Mouse (Mus musculus) monocyte, adult 2 months (primary cell): ENCODE results near the gene Macf1.

Experiments used
- DNase-seq, 2 experiments: peaks; one replicate each; pipeline ENCODE4 v3.0.0; 2022; ENCODE audit warnings: low spot score in 2 of 2, low read depth in 1 of 2

Gene Macf1

DNA sequence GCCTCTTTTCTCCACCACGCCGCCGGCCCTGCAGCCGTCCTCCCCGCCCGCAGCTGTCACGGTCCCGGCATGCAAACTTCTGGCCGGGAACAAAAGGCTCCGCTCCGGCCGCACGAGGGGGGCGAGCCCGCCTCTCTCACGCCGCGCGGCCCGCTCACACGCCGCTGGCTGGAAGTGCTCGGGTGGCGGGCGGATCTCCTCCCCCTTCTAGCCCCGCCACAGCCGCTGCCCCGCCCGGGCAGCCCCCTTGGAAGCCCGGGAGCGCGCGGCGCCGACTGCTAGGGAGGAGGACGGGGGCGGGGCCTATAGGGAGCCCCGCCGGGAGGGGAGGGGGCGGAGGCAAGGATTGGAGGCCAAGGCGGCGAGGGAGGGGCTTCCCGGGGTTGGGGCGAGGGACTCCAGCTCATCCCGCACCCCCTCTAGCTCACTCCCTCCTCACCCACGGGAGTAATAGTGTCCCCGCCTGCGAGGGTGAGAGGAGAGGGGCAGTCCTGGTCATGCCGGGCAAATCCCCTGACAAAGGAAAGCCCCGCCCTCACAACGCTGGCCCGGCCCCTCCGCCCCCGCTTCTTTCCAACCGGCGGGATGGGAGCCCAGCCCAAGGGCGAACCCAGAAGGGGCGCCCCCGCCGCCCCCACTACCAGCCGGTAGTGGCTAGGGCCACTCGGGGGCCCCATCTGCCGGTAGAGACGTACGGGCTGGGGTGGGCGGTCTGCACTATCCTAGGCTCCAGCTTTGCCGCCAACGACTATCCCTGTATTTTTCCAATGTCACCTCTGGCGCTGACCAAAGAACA lies 272.2 kb downstream of the Macf1 start:
- no peak for DNase-seq

DNA sequence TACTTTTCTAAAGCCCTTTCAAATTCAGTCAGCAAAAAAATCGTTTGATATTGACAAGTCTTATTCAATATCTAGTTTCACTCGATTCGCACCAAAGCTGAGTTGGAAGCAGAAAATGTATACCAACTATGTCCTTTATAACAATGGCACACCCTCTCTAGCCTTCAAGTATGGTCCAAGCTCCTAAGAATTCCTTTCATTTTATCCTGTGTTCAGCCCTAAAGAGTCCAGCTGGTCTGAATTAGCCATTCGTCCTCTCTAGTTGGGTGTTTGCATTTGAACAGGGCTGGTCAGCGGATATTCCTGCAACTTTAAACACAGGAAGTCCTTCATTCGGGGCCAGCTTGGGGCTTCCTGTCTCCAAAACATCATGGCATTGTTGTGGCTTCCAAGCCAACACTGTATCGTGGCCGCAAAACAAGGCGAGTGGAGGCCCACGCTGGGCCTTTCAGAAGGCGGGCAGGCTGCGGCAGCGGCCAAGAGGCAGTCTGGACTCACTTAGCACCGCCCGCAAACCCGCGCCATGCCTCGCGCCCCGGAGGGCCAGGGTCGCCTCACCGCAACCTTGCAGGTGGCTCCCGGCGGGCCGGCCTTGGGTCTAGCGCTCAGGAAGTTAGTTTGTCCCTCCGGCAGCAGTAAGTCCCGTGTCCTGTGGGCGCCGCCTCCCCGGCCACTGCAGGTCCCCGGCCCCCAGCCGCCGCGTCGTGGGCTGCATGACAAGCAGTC lies 273.0 kb downstream of the Macf1 start:
- no peak for DNase-seq

GRCm38 (mm10) chr4:123409752-123410151 lies 274.4 kb downstream of the Macf1 start:
- no peak for DNase-seq

DNA sequence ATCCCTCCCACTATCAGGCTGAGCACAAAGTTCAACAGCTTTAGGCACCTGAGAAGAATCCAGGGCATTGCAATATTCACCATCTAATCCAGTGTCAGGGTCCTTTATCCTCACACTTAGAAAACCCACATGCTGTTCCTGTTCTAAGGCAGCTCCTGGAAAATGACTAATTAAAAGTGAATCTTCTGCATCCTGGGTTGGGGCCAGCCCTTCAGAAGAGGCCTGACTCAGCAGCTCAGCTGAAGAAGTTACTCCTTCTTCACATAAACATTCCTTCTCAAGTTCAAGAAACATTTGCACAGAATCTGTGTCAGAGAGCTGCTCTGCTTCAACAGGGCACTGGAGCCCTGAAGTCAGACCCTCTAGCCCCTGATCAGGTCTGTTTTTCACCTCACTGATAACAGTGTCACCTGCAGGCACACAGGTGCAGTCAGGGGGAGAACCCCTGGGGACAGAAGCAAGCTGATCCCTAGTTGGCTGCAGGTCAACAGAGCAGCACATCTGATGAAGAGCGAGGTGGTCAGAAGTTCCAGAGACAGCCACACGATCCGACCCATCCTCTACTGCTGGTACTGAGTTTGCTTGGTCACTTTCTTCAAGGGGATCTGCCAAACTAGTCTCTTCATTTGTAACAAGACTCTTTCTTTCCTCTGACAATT lies 275.0 kb downstream of the Macf1 start:
- DNase-seq, result no peak

DNA sequence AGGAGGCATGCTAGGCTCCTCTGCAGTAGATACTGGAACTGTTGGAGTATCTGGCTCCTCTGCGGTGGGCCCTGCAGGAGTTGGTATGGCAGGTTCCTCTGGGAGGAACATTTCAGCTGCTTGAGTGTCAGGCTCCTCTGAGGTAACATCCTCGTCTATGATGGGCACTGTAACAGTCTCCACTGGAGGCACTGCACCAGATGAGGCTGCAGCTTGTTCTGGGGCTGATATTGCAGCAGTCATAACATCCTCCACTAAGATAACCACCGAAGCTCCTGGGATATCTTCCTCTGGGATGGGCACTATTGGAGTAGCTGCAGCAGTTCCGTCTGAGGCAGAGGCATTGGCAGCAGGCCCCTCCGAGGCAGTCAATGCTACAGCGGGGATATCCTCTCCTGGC lies 276.4 kb downstream of the Macf1 start:
- no peak for DNase-seq

DNA sequence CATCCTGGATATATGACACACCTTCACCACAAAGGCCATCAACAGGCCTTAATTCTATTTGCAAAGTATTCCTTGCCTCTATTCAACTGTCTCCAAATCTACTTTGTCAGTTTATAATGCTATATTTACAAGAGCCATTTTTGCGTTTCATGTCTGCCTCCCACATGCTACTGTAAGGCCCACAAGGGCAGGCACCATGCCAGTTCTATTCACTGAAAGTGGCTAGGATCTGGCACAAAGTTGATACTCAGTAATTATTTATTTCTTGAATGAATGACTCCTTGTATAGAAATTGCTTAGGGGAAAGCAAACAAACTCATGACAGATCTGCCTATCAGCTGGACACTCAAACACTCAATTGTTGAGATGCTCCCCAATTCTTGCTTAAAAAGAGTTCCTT lies 280.1 kb downstream of the Macf1 start:
- DNase-seq, result no peak

DNA sequence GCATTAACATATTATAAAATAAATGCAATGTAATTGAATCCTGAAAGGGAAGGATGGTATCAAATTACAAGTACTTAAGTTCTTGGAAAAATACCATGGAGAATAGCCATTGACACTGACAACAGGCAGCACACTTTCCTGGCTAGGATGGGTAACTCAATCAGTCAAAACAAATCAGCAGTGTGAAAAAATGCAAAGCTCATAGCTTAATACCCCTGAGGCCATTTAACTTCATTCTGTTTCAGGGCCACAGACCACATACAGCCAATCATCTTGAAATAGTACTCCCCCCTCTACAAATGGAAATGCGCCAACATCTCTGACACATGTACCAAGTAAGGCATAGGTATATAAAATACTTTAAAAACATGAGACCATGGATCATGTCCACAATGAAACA lies 281.9 kb downstream of the Macf1 start:
- no peak for DNase-seq

GRCm38 (mm10) chr4:123401265-123401664 lies 282.9 kb downstream of the Macf1 start:
- no peak for DNase-seq

GRCm38 (mm10) chr4:123397643-123398434 lies 286.3 kb downstream of the Macf1 start:
- no peak for DNase-seq

- DNase-seq, result no peak
These were observed 287.1 kb downstream of the Macf1 start for GRCm38 (mm10) chr4:123397049-123397448.

DNA sequence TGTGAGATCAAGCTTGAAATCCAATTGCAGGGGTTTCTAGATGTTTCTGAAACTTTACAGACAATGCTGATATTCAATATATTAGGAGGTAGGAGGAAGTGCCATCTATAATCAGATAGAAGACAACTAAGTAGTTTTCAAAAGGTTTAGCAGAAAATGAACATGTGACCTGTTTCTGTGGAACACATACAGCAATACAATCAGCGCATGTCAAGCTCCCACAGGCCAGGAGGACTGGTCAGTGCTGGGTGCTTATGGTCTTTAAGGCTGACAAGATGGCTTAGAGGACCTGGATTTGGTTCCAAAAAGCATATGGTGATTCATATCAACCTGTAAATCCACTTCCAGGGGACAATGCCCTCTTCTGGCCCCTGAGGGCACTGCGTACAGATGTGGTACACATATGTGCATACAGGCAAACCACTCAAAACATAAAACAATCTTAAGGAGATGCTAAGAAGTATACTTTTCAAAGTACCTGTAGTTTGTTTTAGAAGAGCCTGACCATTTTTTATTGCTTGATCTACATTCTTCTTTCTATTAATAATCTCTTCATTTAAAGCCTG lies 288.6 kb downstream of the Macf1 start:
- DNase-seq, result no peak

DNA sequence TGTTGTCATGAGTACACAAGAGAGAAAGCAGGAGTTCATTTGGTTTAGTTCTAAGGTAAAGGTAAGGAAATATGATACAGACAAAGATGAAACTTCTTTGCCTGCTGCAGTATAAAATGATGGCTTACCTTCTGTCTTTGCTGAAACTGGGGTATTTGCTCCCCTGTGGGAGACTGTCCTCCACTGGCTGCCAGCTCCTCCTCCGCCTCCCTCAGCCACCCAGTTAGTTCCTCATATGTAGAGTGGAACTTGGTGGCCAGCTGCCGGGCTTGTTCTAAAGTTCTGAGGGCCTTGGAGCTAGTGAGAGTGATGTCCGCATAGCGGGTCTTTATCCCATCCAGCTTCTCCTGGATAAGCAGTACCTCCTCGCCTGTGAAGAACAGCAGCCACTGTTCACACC lies 289.3 kb downstream of the Macf1 start:
- no peak for DNase-seq

DNA sequence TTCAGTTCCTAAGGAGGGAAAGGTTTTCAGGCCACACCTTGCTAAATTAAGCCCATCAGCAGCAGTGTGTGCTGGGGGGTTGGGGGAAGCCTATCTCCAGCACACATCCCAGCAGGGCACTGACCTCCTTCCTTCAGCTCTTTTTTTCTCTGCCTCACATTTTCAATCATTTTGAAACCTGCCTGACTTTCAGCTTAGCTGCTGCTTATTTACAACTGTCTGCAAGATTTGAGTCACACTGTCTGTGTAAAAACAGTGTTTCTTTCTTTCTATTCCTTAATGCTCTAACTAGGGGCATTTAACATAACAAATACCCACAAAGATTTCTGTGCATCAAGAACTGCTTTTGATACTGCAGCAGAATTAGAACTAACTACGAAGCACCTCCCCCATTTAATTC lies 289.9 kb downstream of the Macf1 start:
- no peak for DNase-seq

GRCm38 (mm10) chr4:123393004-123393403 lies 291.2 kb downstream of the Macf1 start:
- no peak for DNase-seq

- no peak for DNase-seq
These were observed 292.0 kb downstream of the Macf1 start for GRCm38 (mm10) chr4:123392187-123392586.

DNA sequence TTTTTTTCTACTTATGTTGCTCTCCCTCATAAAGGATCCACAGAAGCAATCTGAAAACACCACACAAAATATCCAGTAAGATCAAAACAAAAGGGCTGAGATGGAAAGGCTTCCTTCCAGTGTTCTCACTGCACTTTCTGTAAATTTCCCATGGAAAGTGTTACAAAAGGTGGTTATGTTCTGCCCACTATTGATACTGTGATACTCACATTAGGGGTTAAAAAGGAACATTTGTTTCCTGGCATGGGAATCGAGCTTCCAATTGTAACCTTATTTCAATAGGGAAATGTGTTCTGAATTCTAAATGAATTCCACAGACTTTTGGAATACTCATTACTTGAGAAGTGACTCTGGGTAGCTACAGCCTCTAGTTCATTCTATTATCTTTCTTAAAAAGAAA lies 299.1 kb downstream of the Macf1 start:
- DNase-seq, result no peak

DNA sequence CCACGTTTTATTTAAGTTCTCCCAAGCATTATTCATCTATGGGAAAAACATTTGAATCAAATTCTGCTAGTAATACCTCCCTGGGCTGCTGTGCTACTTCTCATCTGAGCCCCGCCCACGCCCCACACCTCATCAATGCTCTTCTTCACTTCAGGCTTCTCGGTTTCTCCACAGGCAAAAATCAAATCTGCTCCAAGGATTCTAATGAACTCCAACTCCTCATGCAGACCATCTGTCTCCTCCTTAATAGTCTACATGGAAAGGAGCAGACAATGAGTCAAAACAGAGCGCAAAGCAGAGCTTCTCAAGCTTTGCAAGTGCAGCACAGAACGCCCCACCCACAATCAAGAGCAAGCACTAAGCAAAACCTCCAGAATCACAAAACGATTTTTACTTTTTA lies 301.0 kb downstream of the Macf1 start:
- DNase-seq, result no peak

DNA sequence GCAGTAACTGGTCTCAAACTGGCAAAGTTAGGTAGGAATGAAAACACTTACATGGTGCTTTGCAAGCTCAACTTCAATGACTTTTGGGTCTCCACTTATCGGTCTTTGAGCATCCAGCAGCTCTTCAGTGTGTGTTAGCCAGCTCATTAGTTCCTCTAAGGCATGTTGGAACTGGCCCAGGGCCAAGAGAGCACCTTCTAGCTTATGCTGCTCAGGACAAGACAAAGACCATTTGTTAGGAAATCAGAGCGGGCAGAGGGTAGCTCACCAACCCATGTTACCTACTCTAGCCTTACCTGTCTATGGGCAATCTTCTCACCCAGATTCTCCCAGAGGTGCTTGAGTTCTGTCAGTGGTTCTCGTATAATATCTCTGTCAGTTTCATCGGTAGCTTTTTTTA lies 302.1 kb downstream of the Macf1 start:
- DNase-seq, result no peak

- DNase-seq, result no peak
These were observed 302.6 kb downstream of the Macf1 start for GRCm38 (mm10) chr4:123381598-123381997.

- DNase-seq, result no peak
These were observed 308.1 kb downstream of the Macf1 start for GRCm38 (mm10) chr4:123376031-123376430.
